Mouse (Mus musculus) neural tube, embryonic 11.5 days (tissue): ENCODE measurements around the gene Asgr1. TPM values are rescaled to one million over a fixed set of nuclear protein-coding genes. Genes with fewer than 3 reads are reported as not detected.

Experiments used
- microRNA counts: library from miRNA; unstranded; fragments of <30 nt; microRNA quantifications from one replicate; lab custom pipeline; 2015
- microRNA-seq: library from miRNA; unstranded; fragments of <30 nt; microRNA quantifications from one replicate; pipeline ENCODE4, GENCODE M21; 2016
- polyA plus RNA-seq: library from polyadenylated mRNA; unstranded; fragments of >200 nt; fragmentation: Nextera tagmentation; extraction: Ambion mirVana; gene quantifications from 2 replicates; pipeline ENCODE4 v1.2.1, GENCODE M21; 2014

Gene Asgr1
- polyA plus RNA-seq, 1 experiment from 2014 or later = 0.41 TPM

MicroRNA genes within 50 kb of the gene (microRNA counts, 519-probe panel; counts per million panel counts)
- microRNA mmu-miR-324-3p (lab: Ali Mortazavi, UCI) (171 counts per million, percentile 57 among the panel's probes with 10 or more counts), microRNA mmu-miR-324-5p (lab: Ali Mortazavi, UCI) (4,580 counts per million, percentile 83 among the panel's probes with 10 or more counts)

Small RNA genes within 50 kb of the gene (microRNA-seq; reads per million reads assigned to microRNA genes)
- 2,716 reads per million, percentile 86 among the genes with 10 or more reads in this experiment for gene Mir324

Other genes with a start within 250 kb of the Asgr1 start
- gene Tmem102, start 248.5 kb upstream of the Asgr1 start, polyA plus RNA-seq = 0.69 and 0.88 TPM in 2 replicates
- gene Gm39566, start 238.8 kb upstream of the Asgr1 start, polyA plus RNA-seq = not detected in 2 replicates
- gene Spem2, start 235.6 kb upstream of the Asgr1 start, polyA plus RNA-seq = not detected in 2 replicates
- 0.23 TPM in 1 of 2 replicates, not detected in the other for gene Spem1, start 231.9 kb upstream of the Asgr1 start, polyA plus RNA-seq
- gene Nlgn2, start 216.3 kb upstream of the Asgr1 start, polyA plus RNA-seq = 10.9 and 11.4 TPM in 2 replicates
- gene Tmem256, start 215.6 kb upstream of the Asgr1 start, polyA plus RNA-seq = 289 and 296 TPM in 2 replicates
- gene Plscr3, start 207.7 kb upstream of the Asgr1 start, polyA plus RNA-seq = 75.4 and 83.7 TPM in 2 replicates
- gene Tnk1, start 195.4 kb upstream of the Asgr1 start, polyA plus RNA-seq = 0.23 and 0.72 TPM in 2 replicates
- not detected in 2 replicates for gene Tmem95, start 176.1 kb upstream of the Asgr1 start, polyA plus RNA-seq
- 3.1 and 3.6 TPM in 2 replicates for gene Kctd11, start 172.7 kb upstream of the Asgr1 start, polyA plus RNA-seq
- 0.53 and 1.1 TPM in 2 replicates for gene Acap1, start 158.5 kb upstream of the Asgr1 start, polyA plus RNA-seq
- 14.4 and 15.1 TPM in 2 replicates for gene 2810408A11Rik, start 153.1 kb upstream of the Asgr1 start, polyA plus RNA-seq
- 14.2 and 18.0 TPM in 2 replicates for gene Neurl4, start 153.0 kb upstream of the Asgr1 start, polyA plus RNA-seq
- gene Gps2, start 140.2 kb upstream of the Asgr1 start, polyA plus RNA-seq = 84.0 and 93.7 TPM in 2 replicates
- 1,905 and 1,926 TPM in 2 replicates for gene Eif5a, start 132.1 kb upstream of the Asgr1 start, polyA plus RNA-seq
- 3.4 and 4.2 TPM in 2 replicates for gene Ybx2, start 118.3 kb upstream of the Asgr1 start, polyA plus RNA-seq
- 11.4 and 11.8 TPM in 2 replicates for gene Slc2a4, start 105.9 kb upstream of the Asgr1 start, polyA plus RNA-seq
- gene Cldn7, start 89.3 kb upstream of the Asgr1 start, polyA plus RNA-seq = 5.3 and 5.9 TPM in 2 replicates
- 21.5 and 23.3 TPM in 2 replicates for gene Ctdnep1, start 72.9 kb upstream of the Asgr1 start, polyA plus RNA-seq
- gene Elp5, start 71.6 kb upstream of the Asgr1 start, polyA plus RNA-seq = 149 and 168 TPM in 2 replicates
- 530 and 552 TPM in 2 replicates for gene Gabarap, start 62.9 kb upstream of the Asgr1 start, polyA plus RNA-seq
- 54.4 and 57.6 TPM in 2 replicates for gene Phf23, start 58.3 kb upstream of the Asgr1 start, polyA plus RNA-seq
- gene Dvl2, start 53.5 kb upstream of the Asgr1 start, polyA plus RNA-seq = 35.8 and 39.0 TPM in 2 replicates
- gene Acadvl, start 38.7 kb upstream of the Asgr1 start, polyA plus RNA-seq = 49.3 and 54.1 TPM in 2 replicates
- 14.6 and 15.0 TPM in 2 replicates for gene Dlg4, start 37.1 kb upstream of the Asgr1 start, polyA plus RNA-seq
- 0.28 TPM in 1 of 2 replicates, not detected in the other for gene Asgr2, start 38.6 kb downstream of the Asgr1 start, polyA plus RNA-seq
- not detected in 2 replicates for gene Mgl2, start 76.2 kb downstream of the Asgr1 start, polyA plus RNA-seq
- gene Clec10a, start 102.1 kb downstream of the Asgr1 start, polyA plus RNA-seq = 0.38 and 0.39 TPM in 2 replicates
- 0.27 and 0.50 TPM in 2 replicates for gene Slc16a11, start 158.7 kb downstream of the Asgr1 start, polyA plus RNA-seq
- 14.3 and 16.9 TPM in 2 replicates for gene Slc16a13, start 167.0 kb downstream of the Asgr1 start, polyA plus RNA-seq
- 6.2 and 7.4 TPM in 2 replicates for gene Bcl6b, start 175.7 kb downstream of the Asgr1 start, polyA plus RNA-seq
- gene 0610010K14Rik, start 183.8 kb downstream of the Asgr1 start, polyA plus RNA-seq = 183 and 204 TPM in 2 replicates
- 10.8 and 11.5 TPM in 2 replicates for gene Gm21988, start 185.7 kb downstream of the Asgr1 start, polyA plus RNA-seq
- 151 and 160 TPM in 2 replicates for gene Rnasek, start 185.8 kb downstream of the Asgr1 start, polyA plus RNA-seq
- 4.0 and 4.7 TPM in 2 replicates for gene Alox12, start 201.3 kb downstream of the Asgr1 start, polyA plus RNA-seq